Mouse (Mus musculus) adrenal gland, postnatal 0 days (tissue): Measurements from ENCODE around the gene Ndufv1. TPM values are rescaled to one million over a fixed set of nuclear protein-coding genes. Genes with fewer than 3 reads are reported as not detected.

ENCODE experiments used
- polyA plus RNA-seq: library from polyadenylated mRNA; unstranded; fragments of >200 nt; fragmentation: Nextera tagmentation; extraction: Ambion mirVana; gene quantifications from 2 replicates; pipeline ENCODE4 v1.2.1, GENCODE M21; 2015

Ndufv1 gene
- 157 and 202 TPM in 2 replicates for polyA plus RNA-seq

GRCm38 (mm10) chr19:4012432-4013022, at the start of gene Ndufv1:
Gene Ndufv1, minus strand, starts transcription at chr19:4012806.

DNA sequence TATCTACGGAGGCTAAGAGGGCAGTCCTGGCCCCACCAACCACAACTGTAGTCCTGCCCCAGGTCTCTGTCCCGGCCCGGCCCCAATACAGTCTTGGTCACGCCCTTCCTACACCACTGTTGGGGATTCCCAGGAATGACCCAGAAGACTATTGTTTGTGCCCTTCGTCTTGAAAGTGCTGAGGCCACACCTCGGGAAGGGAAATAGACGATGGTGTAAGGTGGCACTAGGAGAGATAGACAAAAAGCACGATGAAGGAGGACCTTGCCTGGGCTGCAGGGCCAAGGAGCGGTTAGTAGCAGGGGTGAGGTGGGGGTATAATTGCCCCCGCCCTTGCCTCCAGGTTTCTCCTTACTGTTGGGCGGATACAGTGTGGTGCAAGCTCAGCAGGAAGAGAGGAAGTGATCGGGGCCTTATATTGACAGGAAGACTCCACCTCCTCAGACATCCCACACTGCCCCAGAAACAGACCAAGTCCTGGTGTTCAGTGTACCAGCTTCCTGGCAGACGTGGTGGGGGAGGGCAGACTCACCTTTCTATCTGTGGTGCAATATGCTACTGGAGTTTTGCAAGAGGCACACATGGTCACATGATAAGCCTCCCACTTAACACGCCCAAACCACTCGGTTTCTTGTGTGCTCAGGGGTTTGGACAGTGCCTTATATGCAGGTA, 46.6 kb upstream of the Ndufv1 start, which contains the start of gene Gstp3:
Gene Gstp3, minus strand, starts transcription at position 501 of the 672 bp plus-strand sequence.

GRCm38 (mm10) chr19:4045966-4046865, 33.6 kb upstream of the Ndufv1 start, which contains the start of gene Gstp2:
Gene Gstp2, minus strand, starts transcription at chr19:4046023.

DNA sequence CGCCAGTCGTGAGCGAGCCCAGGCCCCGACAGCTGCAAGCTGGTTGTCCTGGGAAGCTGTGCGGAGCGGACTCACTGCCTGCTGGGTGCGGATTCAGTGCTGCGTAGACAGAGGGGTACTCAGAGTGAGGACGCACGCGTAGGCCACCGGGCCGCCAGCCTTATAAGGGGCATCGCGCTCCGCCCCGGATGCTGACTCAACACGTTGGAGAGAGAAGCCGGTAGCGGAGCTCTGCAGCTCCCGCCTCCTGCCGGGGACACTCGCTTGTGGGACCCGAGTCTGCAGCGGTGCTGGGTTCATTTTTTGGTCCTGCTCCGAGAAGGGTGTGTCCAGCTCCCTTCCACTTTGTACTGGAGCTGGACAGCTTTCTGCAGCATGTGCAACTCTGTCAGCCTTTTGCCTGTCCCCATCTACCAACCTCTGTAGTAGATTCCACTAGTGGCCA, 25.2 kb upstream of the Ndufv1 start, which contains the start of gene Gstp1:
Gene Gstp1, minus strand, starts transcription at position 198 of the 445 bp plus-strand sequence.

DNA sequence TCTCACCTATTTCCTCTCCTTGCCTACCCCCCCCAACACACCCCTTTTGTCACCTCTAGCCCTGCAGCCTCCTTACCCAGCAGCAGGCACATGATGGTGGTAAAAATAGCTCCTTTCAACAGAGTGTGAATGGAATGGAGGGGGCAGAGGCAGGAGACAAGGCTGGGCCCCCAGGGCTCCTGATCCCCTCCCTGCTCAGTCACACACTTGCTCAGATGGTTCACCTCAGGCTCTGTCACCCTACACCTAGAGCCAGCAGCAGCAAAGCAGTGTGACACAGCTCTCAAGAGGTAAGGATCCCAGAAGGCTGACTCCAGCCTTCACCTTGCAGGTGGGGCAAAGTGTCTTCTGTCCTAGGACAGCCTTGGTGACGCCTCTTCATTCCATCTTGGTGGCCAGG, 9.5 kb downstream of the Ndufv1 start, which contains the start of gene Doc2g:
Gene Doc2g, plus strand, starts transcription at position 202 of the 400 bp plus-strand sequence.

DNA sequence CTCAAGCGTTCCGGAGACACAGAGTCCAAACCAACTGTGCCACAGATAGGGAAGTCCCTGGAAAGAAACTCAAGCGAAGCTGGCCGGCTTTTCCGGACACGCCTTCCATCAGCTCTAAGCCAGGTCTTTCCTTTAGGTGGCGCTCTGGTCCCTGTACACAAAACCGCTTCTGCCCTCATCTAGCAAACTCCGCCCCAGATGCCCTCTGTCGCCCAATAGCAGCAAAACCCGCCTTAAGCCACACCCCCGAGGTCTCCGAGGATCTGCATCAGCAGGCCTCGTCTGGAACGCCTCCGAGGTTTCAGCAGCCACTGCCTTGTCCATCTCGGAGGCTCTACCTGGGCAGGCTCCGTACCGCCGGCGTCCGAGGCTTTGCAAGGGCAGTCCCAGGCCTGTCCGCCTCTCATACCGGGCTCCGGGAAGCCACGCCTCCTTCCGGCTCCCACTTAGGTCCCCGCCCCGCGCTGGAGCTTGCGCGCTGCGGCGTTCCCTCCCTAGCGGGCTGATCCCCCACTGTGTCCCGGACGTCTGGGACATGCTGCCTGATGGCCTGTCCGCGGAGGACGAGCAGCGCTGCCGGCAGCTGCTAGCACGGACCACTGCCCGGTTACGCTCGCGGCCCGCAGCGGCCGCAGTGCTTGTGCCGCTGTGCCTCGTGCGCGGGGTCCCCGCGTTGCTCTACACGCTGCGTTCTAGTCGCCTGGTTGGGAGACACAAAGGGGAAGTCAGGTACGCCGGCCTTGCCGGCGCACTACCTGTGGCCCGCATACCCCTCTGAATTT, 12.3 kb downstream of the Ndufv1 start, which contains the start of the genes Nudt8 and Gm49405:
Gene Nudt8, plus strand, starts transcription at position 462 of the 782 bp plus-strand sequence.
Gene Gm49405, plus strand, starts transcription at position 508 of the 782 bp plus-strand sequence.

GRCm38 (mm10) chr19:3992416-3992815, 20.2 kb downstream of the Ndufv1 start, which contains the start of gene Tbx10:
Gene Tbx10, plus strand, starts transcription at chr19:3992752.

GRCm38 (mm10) chr19:3986334-3986733, 26.3 kb downstream of the Ndufv1 start, which contains the start of gene Acy3:
Gene Acy3, plus strand, starts transcription at chr19:3986570.

GRCm38 (mm10) chr19:3972229-3972628, 40.4 kb downstream of the Ndufv1 start, which contains the start of gene Aldh3b2:
Gene Aldh3b2, plus strand, starts transcription at chr19:3972328.

DNA sequence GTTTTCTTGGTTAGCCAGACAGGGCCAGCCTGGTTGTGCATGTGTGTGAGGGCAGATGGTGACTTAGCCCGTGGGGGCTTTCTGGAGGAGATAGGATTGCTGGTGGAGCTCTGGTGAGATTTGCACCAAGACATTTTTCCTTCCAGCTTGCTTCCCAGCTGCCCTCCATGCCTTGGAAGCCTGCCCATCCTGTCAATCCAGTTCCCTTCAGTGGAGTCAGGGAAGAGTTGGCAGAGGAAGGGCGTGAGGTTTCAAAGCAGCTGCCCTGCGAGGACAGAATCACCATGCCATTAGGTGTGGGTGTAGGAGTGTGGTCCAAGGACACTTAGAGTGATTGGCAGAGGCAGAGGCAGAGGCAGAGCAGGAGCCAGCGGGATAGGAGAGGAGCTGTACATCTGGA, 54.1 kb downstream of the Ndufv1 start, which contains the start of gene Aldh3b3:
Gene Aldh3b3, plus strand, starts transcription at position 176 of the 400 bp plus-strand sequence.

Other genes with a start within 250 kb of the Ndufv1 start
- 15.8 and 22.3 TPM in 2 replicates for gene Kmt5b, start 245.4 kb downstream of the Ndufv1 start, polyA plus RNA-seq
- 22.5 and 45.6 TPM in 2 replicates for gene Chka, start 161.0 kb downstream of the Ndufv1 start, polyA plus RNA-seq
- gene Tcirg1, start 105.7 kb downstream of the Ndufv1 start, polyA plus RNA-seq, result 25.1 and 40.7 TPM in 2 replicates
- 485 and 531 TPM in 2 replicates for gene Ndufs8, start 100.0 kb downstream of the Ndufv1 start, polyA plus RNA-seq
- 81.3 and 172 TPM in 2 replicates for gene Aldh3b1, start 83.0 kb downstream of the Ndufv1 start, polyA plus RNA-seq
- 35.9 and 57.3 TPM in 2 replicates for gene Unc93b1, start 77.6 kb downstream of the Ndufv1 start, polyA plus RNA-seq
- 0.09 TPM in 1 of 2 replicates, not detected in the other for gene Aldh3b3, start 54.2 kb downstream of the Ndufv1 start, polyA plus RNA-seq
- gene Aldh3b2, start 40.5 kb downstream of the Ndufv1 start, polyA plus RNA-seq, result 0.28 and 0.51 TPM in 2 replicates
- 19.0 and 38.9 TPM in 2 replicates for gene Acy3, start 26.2 kb downstream of the Ndufv1 start, polyA plus RNA-seq
- gene Tbx10, start 20.1 kb downstream of the Ndufv1 start, polyA plus RNA-seq, result not detected in 2 replicates
- gene Nudt8, start 12.2 kb downstream of the Ndufv1 start, polyA plus RNA-seq, result 47.5 and 51.7 TPM in 2 replicates
- 0.63 and 1.1 TPM in 2 replicates for gene Gm49405, start 12.2 kb downstream of the Ndufv1 start, polyA plus RNA-seq
- gene Doc2g, start 9.5 kb downstream of the Ndufv1 start, polyA plus RNA-seq, result 1.3 and 1.9 TPM in 2 replicates
- gene Gstp1, start 25.2 kb upstream of the Ndufv1 start, polyA plus RNA-seq, result 407 and 489 TPM in 2 replicates
- 6.0 and 9.7 TPM in 2 replicates for gene Gstp2, start 33.2 kb upstream of the Ndufv1 start, polyA plus RNA-seq
- gene Gstp3, start 46.8 kb upstream of the Ndufv1 start, polyA plus RNA-seq, result 3.0 and 3.5 TPM in 2 replicates
- gene Cabp2, start 68.8 kb upstream of the Ndufv1 start, polyA plus RNA-seq, result not detected in 2 replicates
- 66.6 and 102 TPM in 2 replicates for gene Cdk2ap2, start 84.4 kb upstream of the Ndufv1 start, polyA plus RNA-seq
- 12.9 and 14.0 TPM in 2 replicates for gene Pitpnm1, start 87.2 kb upstream of the Ndufv1 start, polyA plus RNA-seq
- 78.0 and 102 TPM in 2 replicates for gene Aip, start 113.1 kb upstream of the Ndufv1 start, polyA plus RNA-seq
- not detected in 2 replicates for gene Gpr152, start 127.0 kb upstream of the Ndufv1 start, polyA plus RNA-seq
- 0.03 and 0.06 TPM in 2 replicates for gene Cabp4, start 131.2 kb upstream of the Ndufv1 start, polyA plus RNA-seq
- 169 and 210 TPM in 2 replicates for gene Coro1b, start 135.8 kb upstream of the Ndufv1 start, polyA plus RNA-seq
- gene Ptprcap, start 140.8 kb upstream of the Ndufv1 start, polyA plus RNA-seq, result 2.5 and 4.9 TPM in 2 replicates
- gene Rps6kb2, start 150.5 kb upstream of the Ndufv1 start, polyA plus RNA-seq, result 30.3 and 45.3 TPM in 2 replicates
- gene Carns1, start 162.7 kb upstream of the Ndufv1 start, polyA plus RNA-seq, result 3.3 and 4.0 TPM in 2 replicates
- gene Tbc1d10c, start 178.5 kb upstream of the Ndufv1 start, polyA plus RNA-seq, result 3.2 and 4.0 TPM in 2 replicates
- 713 and 730 TPM in 2 replicates for gene Ppp1ca, start 179.3 kb upstream of the Ndufv1 start, polyA plus RNA-seq
- gene Rad9a, start 188.9 kb upstream of the Ndufv1 start, polyA plus RNA-seq, result 11.1 and 14.0 TPM in 2 replicates
- gene Clcf1, start 201.4 kb upstream of the Ndufv1 start, polyA plus RNA-seq, result 3.1 and 4.0 TPM in 2 replicates
- not detected in 2 replicates for gene AC109138.7, start 201.6 kb upstream of the Ndufv1 start, polyA plus RNA-seq
- gene Pold4, start 219.1 kb upstream of the Ndufv1 start, polyA plus RNA-seq, result 63.7 and 66.1 TPM in 2 replicates